Mouse (Mus musculus) cerebellum, adult 8-10 months (tissue): ENCODE measurements around the gene Cldnd2.

ENCODE experiments used
- DNase-seq: peaks from one replicate; pipeline ENCODE4 v3.0.0; 2022

The Cldnd2 gene

GRCm38 (mm10) chr7:43448246-43448645 lies 7.7 kb downstream of the Cldnd2 start:
- DNase-seq = no peak

GRCm38 (mm10) chr7:43449811-43450210 lies 9.2 kb downstream of the Cldnd2 start:
- DNase-seq = no peak

- DNase-seq = no peak
These were observed 11.1 kb downstream of the Cldnd2 start for GRCm38 (mm10) chr7:43451726-43452125.

GRCm38 (mm10) chr7:43452609-43453008 lies 12.0 kb downstream of the Cldnd2 start:
- DNase-seq = no peak

GRCm38 (mm10) chr7:43453599-43454355 lies 13.2 kb downstream of the Cldnd2 start:
- DNase-seq = no peak

DNA sequence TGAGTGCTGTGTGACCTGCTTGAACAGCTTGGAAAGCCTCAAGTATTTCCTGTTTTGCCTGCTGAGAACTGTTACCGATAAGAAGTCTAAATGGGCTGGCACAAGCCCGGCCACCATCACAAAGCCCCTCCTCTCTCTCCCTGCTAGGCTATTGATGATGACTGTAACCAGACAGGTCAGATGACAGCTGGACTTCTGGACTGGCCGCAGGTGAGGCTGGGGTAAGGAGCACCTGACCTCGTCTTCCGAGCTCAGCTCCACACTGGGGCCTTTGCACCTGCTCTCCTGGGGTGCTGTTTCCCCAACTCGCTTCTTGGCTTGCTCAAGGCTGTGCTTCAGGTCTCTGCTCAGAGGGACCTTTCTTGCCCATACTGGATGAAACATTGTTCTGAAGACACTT lies 13.8 kb downstream of the Cldnd2 start:
- DNase-seq = no peak

DNA sequence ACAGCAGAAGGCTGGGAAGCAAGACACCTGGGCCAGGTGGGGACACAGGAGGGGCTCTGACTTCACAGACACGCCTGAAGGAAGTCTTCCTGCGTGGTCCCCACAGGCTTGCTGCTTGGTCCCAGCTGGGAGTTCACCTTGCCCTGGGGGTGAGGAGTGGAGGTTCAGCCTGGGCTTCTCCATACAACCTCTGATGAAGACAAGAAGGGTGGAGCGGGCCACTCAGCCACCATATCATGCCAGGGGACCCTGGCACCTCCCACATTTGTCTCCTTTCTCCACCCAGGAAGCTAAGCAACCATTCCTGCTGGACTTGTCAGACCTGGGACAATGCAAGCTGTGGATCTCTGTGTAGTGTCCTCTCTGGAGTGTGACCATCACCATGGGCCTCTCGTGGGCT lies 22.3 kb downstream of the Cldnd2 start, which contains the start of gene Vsig10l:
Gene Vsig10l, plus strand, starts transcription at position 301 of the 400 bp plus-strand sequence.
- DNase-seq = no peak

GRCm38 (mm10) chr7:43463976-43464375 lies 23.4 kb downstream of the Cldnd2 start:
- DNase-seq = no peak

- DNase-seq = no peak
These were observed 24.3 kb downstream of the Cldnd2 start for GRCm38 (mm10) chr7:43464864-43465343.

DNA sequence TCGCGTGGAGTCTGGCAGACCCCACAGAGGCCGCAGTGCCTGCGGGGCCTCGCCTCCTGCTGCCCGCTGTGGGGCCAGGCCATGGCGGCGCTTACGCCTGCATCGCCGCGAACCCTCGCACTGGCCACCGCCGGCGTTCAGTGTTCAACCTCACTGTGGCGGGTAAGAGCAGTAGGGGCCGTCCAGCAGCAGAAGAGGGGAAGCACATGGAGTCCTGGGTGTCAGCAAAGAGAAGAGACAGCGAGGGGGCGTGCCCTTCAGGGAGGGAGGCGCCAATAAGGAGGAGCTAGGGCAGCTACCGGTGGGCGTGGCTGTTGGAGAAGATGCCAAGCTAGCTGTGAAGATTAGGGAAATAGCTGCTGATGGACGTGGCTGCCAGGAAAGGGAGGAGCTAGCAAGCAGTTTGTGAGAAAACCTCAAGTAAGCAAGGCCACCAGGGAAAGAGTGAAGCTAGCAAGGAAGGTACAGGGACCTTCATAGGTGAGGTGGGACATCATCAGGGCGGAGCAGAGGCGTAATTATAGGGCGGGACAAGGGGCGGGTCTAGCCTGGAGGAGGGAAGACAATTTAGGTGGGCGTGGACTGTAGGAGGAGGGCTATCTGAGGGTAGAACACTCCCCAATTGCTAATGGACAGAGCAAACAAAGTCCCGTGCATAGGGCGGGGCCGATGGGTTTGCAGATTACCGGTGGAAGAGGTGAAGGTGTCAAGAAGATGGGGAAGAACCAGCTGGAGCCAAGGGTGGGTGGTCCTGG lies 24.9 kb downstream of the Cldnd2 start:
- peak; percentile 68 for DNase-seq

- DNase-seq = peak; percentile 77
These were observed 25.6 kb downstream of the Cldnd2 start for GRCm38 (mm10) chr7:43466099-43466694.

DNA sequence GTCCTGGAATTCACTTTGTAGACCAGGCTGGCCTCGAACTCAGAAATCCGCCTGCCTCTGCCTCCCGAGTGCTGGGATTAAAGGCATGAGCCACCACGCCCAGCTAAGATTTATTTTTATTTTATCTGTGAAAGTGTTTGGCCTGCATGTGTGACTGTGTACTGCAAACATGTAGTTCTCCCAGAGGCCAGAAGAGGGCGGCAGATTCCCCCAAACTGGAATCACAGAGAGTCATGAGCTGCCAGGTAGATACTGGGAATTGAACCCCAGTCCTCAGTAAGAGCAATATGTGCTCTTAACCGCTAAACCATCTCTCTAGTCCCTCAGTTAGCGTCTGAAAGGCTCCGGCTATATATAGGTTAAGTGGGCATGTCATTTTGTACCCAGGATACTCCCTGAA lies 29.8 kb downstream of the Cldnd2 start:
- DNase-seq = no peak

DNA sequence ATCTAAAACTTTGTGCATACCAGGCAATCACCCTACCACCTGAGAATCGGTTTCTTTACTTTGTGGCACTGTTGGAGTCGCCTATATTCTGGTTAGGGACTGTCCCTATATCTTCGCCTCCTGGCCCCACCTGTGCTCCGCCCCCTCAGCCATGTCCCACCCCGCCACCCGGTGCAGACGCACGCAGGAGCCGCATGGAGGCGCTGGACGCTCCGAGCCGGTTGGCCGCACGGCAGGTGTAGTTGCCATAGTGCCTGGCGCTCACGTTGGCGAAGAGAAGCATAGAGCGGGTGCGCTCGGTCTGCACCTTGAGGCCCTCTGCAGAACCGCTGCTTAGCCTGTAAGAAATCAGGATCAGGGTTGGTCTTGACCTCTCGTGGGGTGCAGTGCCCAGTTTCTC lies 35.1 kb downstream of the Cldnd2 start:
- DNase-seq = no peak

DNA sequence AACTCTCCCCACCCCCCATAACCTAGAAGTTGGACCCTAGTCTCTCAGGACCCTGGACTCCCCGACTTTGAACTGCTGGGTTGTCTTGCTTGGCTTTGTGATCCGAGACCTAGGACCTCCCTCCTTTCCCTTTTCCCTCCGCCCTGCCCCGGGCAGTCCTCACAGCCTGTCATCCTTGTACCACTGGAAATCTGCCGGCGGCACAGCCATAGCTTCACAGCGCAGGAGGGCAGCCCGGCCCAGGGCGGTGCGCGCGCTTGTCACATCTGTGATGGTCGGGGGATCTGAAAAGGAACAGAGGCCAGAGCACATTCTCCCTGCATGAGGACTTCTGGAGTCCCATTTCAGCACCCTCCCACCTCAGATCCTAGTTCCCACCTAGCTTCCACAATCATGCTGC lies 35.8 kb downstream of the Cldnd2 start:
- DNase-seq = no peak

DNA sequence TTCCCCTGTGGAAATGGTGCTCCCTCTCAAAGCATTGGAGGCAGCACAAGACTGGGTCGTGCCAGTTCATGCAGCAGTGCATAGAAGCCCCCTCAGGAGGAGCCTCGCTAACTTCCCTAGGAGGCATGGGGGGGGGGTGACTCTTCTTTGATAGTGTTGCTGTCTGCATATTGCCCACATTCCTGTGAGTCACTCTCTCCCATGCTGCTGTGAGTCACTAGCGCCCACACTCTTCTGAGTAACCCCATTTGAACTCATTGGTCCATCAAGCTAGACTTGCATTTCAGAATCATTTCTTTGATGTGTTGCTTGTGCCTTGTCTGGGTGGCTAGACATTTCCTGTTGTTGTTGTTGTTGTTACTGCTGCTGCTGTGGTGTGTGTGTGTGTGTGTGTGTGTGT lies 40.6 kb downstream of the Cldnd2 start:
- DNase-seq = no peak

DNA sequence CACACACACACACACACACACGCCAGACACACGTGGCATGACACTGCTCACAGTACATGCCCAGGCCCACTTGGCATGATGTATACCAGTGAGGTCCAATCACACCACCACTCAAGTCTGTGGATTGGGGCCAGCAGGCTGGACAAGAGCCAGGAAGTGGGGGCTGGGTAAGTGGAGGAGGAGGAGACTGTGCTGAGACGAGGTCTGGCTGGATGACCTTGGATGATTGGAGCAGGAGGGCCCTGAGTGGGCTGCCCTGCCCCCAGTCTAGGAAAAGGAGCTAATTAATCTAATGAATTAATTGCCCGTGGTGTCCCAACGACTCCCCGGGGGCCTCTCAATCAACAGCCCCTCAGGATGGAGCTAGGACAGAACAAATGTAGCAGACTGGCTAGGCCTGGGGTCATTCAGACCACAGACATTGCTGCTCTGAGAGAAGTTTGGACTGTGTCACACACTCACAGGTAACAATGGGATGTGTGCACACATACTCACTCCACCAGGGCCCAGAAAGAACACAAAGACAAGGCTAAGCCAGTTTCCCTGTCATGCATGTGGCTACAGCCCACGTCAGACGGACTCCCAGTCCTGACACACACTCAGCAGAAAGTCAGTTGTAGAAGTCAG lies 41.6 kb downstream of the Cldnd2 start:
- DNase-seq = no peak

DNA sequence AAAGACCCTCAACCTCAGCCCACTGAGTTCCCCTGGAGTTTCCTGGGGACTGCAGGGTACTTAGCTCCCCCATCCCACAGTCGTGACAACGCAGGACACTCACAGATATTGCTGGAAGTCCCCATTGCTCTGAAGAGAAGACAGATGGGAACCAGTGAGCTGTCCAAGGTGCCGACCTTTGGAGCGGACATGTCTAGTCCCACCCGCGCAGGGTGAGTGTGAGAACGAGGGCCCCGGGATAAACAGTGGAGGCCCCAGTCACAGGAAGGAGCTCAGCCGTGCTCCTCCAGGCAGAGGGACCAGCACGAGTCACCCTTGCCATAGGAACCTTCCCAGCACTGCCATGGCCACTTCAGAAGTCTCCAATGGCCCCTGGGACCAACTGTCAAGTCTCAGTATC lies 42.7 kb downstream of the Cldnd2 start:
- DNase-seq = no peak

- DNase-seq = no peak
These were observed 48.1 kb downstream of the Cldnd2 start for GRCm38 (mm10) chr7:43488646-43489045.

DNA sequence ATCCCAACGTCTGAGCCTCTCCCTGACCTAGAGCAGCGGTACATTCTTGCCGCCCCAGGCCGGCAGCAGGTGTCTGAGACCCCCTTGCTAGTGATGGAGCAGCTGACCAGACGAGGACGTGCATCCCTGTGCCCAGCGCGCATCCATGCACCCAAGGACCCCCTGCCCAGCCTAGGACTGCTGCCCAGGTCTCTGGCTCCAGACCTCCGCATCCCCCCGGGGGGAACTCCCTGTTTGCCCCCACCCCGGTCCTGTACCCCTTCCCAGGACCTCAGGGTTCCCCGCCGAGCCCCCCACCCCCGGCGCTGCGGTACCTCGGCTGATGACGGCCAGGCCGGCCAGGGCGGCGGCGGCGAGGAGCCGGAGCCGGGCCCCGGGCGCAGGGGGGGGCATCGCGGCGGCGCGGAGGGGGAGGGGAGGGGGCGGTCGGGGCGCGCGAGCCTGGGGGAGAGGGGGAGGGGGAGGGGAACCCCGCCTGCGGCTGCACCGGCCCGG lies 49.1 kb downstream of the Cldnd2 start, which contains the start of gene Iglon5:
Gene Iglon5, minus strand, starts transcription at position 445 of the 495 bp plus-strand sequence.
- peak; percentile 57 for DNase-seq

DNA sequence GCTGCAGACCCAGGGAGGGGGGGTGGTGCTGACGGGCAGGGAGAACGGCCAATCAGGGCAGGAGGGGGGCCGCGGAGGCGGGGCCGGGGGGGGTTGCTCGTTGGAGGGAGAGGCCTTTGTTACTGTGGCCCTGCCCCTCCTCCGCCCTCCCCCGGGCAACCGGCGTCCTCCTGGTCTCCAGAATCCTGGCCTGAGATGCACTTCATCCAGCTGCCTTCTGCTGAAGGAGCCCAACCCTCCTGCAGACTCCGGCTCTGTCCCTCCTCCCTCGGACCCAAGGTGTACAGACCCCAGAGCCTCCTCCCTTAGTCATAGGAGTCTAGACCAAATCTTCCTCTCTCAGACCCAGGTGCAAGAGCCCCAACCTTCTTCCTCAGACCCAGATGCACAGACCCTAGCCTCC lies 49.6 kb downstream of the Cldnd2 start:
- DNase-seq = peak; percentile 85

DNA sequence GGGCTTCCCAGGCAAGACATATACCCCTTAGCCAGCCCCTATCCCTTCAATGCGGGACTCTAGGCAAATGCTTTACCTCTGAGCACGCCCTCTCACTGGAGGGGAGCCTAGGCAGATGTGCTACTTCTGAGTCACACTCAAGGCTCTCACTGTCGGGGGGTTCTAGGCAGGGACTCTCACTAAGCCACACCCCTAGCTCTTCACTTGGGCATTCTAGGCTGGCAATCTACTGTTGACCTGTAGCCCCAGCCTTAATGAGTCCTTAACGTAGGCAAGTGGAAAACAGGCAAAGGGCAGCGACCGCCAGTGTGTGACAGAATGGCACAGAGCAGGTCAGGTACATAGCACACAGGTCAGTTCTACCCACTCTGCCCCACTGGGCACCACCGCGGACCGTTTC lies 50.3 kb downstream of the Cldnd2 start:
- DNase-seq = no peak
